ENCODE assay signal across 7 mouse cellular contexts in the genomic region with DNA sequence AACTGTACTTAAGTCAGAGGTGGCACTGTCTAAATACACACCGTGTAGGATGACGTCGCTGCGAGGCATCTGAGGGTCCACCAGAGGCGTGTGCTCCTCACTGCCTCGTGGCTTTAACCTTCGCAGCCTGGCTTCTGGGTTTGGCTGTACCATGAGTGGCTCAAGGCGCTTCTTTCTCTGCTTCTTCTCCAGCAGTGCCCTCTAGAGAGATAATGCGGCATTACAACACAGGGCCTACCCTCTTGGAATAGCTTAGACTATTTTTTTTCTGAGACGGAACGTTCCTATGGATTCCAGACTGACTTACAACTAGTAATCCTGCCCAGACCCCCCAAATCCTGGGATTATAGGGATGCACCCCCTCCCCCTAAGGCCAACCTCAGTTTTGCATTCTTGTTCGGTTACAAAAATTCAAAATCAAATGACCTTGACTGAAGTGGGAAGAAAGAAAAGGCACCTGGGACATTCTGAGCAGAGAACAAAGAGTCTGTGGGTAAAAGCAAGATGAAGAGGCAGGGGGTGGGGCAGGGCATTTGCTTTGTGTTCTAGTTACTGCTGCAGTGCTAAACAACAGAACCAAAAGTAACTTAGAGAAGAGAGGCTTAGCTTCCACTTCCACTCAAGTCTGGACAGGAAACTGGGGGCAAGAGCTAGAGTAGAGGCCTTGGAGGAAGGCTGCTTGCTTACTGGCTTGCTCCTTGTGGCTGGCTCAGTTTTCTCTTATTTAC. TPM values are rescaled to one million over a fixed set of nuclear protein-coding genes. Genes with fewer than 3 reads are reported as not detected.
A peak's percentile ranks its signal among the peaks of the same experiment; 100 is the strongest.
DNase-seq lines count a peak whose midpoint lies in the region; ATAC-seq and TF ChIP-seq lines count a peak whose summit lies in the region.

No protein-coding gene starts in this region.

- H3K4me1 ChIP-seq in hindbrain, postnatal 0 days (ENCODE audit: insufficient read depth, low read length): 0 out of 2 replicates have a peak, but pooled peaks cover 3% of the 10 kb centered on the region

- H3K9me3 ChIP-seq in hindbrain, postnatal 0 days (ENCODE audit: low read length): no peaks in the 10 kb centered on the region

- H3K4me3 ChIP-seq in hindbrain, postnatal 0 days (ENCODE audit: low read length): no peak overlapping the region

- TF ChIP-seq CTCF in hindbrain, postnatal 0 days (IDR thresholded peaks at IDR 0.05; ENCODE audit: low read depth): peak; percentile 78

- WGBS in hindbrain, postnatal 0 days: 19% methylated on average over 12 of the region's 12 CpGs

- no peak overlapping the region for H3K27ac ChIP-seq in hindbrain, postnatal 0 days

- H3K36me3 ChIP-seq in hindbrain, postnatal 0 days (ENCODE audit: insufficient read depth, low read length): peaks cover 30% of the 10 kb centered on the region

- no peak overlapping the region for H3K9ac ChIP-seq in hindbrain, postnatal 0 days (replicated peaks; ENCODE audit: low read length)

- H3K4me2 ChIP-seq in hindbrain, postnatal 0 days (ENCODE audit: low read depth, low read length): no peak overlapping the region

- ATAC-seq in activated CD4-positive, CD25-positive, alpha-beta regulatory T cell, adult 4 months: peak; percentile 79
- ATAC-seq in hindbrain, postnatal 0 days: peak; percentile 91
- peak; percentile 92 for ATAC-seq in megakaryocyte, adult 5-6 weeks (ENCODE audit: poor library complexity, severe bottlenecking)

- DNase-seq in cerebellum, postnatal 25 days: peak; percentile 80 to 90
- peak; percentile 20 for DNase-seq in gastrocnemius, adult 8-10 months (ENCODE audit: low spot score in 2 of 2)
- DNase-seq in hindbrain, postnatal 0 days (ENCODE audit: low spot score): peak; percentile 90
- DNase-seq in left cerebral cortex, adult 18-20 months (ENCODE audit: low spot score in 2 of 2): peak; percentile 70 to 82
- DNase-seq in right cerebral cortex, postnatal 14 days: peak; percentile 80

- H3K27me3 ChIP-seq in hindbrain, postnatal 0 days (ENCODE audit: insufficient read depth, low read length): no peaks in the 10 kb centered on the region

RNA-seq across cellular contexts. Expression of gene Tulp3, which starts 21.1 kb away (rescaled TPM):
- 1 to 10 TPM; 2.0 to 2.5 TPM for polyA plus RNA-seq in activated CD4-positive, CD25-positive, alpha-beta regulatory T cell, adult 4 months (2017; shearing (Covaris generic))
- total RNA-seq in gastrocnemius, adult 8-10 months (2022): 1 to 10 TPM; 5.8 to 7.9 (median 6.7) TPM
- 12.8 and 16.4 TPM in 2 replicates for total RNA-seq in hindbrain, postnatal 0 days (2014; rRNA removed)
- 15.8 and 17.5 TPM in 2 replicates for polyA plus RNA-seq in hindbrain, postnatal 0 days (2015; fragmentation: Nextera tagmentation; extraction: Ambion mirVana)
- total RNA-seq in left cerebral cortex, adult 18-20 months (2021): 10 to 100 TPM; 15.4 to 18.6 TPM
- total RNA-seq in megakaryocyte, adult 5-6 weeks (2015): 2.6 and 3.3 TPM in 2 replicates
- 1.4 and 2.4 TPM in 2 replicates for total RNA-seq in megakaryocyte, adult 5-6 weeks (2017)

RNA-seq across cellular contexts. Expression of gene Rhno1, which starts 28.1 kb away (rescaled TPM):
- polyA plus RNA-seq in activated CD4-positive, CD25-positive, alpha-beta regulatory T cell, adult 4 months (2017; shearing (Covaris generic)): 10 to 100 TPM; 64.4 to 75.0 TPM
- 1 to 10 TPM; 3.6 to 8.2 (median 5.6) TPM for total RNA-seq in gastrocnemius, adult 8-10 months (2022)
- 22.8 and 23.1 TPM in 2 replicates for total RNA-seq in hindbrain, postnatal 0 days (2014; rRNA removed)
- 53.9 and 55.2 TPM in 2 replicates for polyA plus RNA-seq in hindbrain, postnatal 0 days (2015; fragmentation: Nextera tagmentation; extraction: Ambion mirVana)
- total RNA-seq in left cerebral cortex, adult 18-20 months (2021): 10 to 100 TPM; 18.0 to 18.8 TPM
- total RNA-seq in megakaryocyte, adult 5-6 weeks (2015): 45.7 and 53.9 TPM in 2 replicates
- total RNA-seq in megakaryocyte, adult 5-6 weeks (2017): 35.4 and 41.1 TPM in 2 replicates

RNA-seq across cellular contexts. Expression of gene Foxm1, which starts 28.2 kb away (rescaled TPM):
- polyA plus RNA-seq in activated CD4-positive, CD25-positive, alpha-beta regulatory T cell, adult 4 months (2017; shearing (Covaris generic)): 1 to 10 TPM; 3.8 to 4.0 TPM
- under 1 TPM in 3 of 4 experiments, not detected in 1; 0.07 to 0.31 (median 0.12) TPM for total RNA-seq in gastrocnemius, adult 8-10 months (2022)
- 9.7 and 14.4 TPM in 2 replicates for total RNA-seq in hindbrain, postnatal 0 days (2014; rRNA removed)
- polyA plus RNA-seq in hindbrain, postnatal 0 days (2015; fragmentation: Nextera tagmentation; extraction: Ambion mirVana): 7.2 and 7.5 TPM in 2 replicates
- 1 to 10 TPM; 1.1 to 1.2 TPM for total RNA-seq in left cerebral cortex, adult 18-20 months (2021)
- 69.8 and 76.1 TPM in 2 replicates for total RNA-seq in megakaryocyte, adult 5-6 weeks (2015)
- 26.2 and 41.8 TPM in 2 replicates for total RNA-seq in megakaryocyte, adult 5-6 weeks (2017)

RNA-seq across cellular contexts. Expression of gene Tead4, which starts 33.9 kb away (rescaled TPM):
- polyA plus RNA-seq in activated CD4-positive, CD25-positive, alpha-beta regulatory T cell, adult 4 months (2017; shearing (Covaris generic)): not detected
- total RNA-seq in gastrocnemius, adult 8-10 months (2022): 1 to 10 TPM; 6.0 to 8.1 (median 7.5) TPM
- 0.84 and 0.97 TPM in 2 replicates for total RNA-seq in hindbrain, postnatal 0 days (2014; rRNA removed)
- 0.45 and 0.77 TPM in 2 replicates for polyA plus RNA-seq in hindbrain, postnatal 0 days (2015; fragmentation: Nextera tagmentation; extraction: Ambion mirVana)
- 1 to 10 TPM in 1 of 2 experiments, under 1 TPM in 1; 0.56 to 1.9 TPM for total RNA-seq in left cerebral cortex, adult 18-20 months (2021)
- 0.05 TPM in 1 of 2 replicates, not detected in the other for total RNA-seq in megakaryocyte, adult 5-6 weeks (2015)
- total RNA-seq in megakaryocyte, adult 5-6 weeks (2017): 0.07 and 0.20 TPM in 2 replicates

RNA-seq across cellular contexts. Expression of gene Tex52, which starts 40.7 kb away (rescaled TPM):
- polyA plus RNA-seq in activated CD4-positive, CD25-positive, alpha-beta regulatory T cell, adult 4 months (2017; shearing (Covaris generic)): not detected
- total RNA-seq in gastrocnemius, adult 8-10 months (2022): not detected
- 1.4 TPM in 1 of 2 replicates, not detected in the other for total RNA-seq in hindbrain, postnatal 0 days (2014; rRNA removed)
- polyA plus RNA-seq in hindbrain, postnatal 0 days (2015; fragmentation: Nextera tagmentation; extraction: Ambion mirVana): 0.20 and 0.25 TPM in 2 replicates
- total RNA-seq in left cerebral cortex, adult 18-20 months (2021): 1 to 10 TPM in 1 of 2 experiments, under 1 TPM in 1; 0.68 to 1.3 TPM
- total RNA-seq in megakaryocyte, adult 5-6 weeks (2015): 0.09 and 0.18 TPM in 2 replicates
- not detected in 2 replicates for total RNA-seq in megakaryocyte, adult 5-6 weeks (2017)

Comparison
In these comparisons a context has a peak if more than half of its experiments do, and no peak if none do; other contexts are left out.
1. DNase-seq: peak in every context shown above with its lines; median percentile 90 in hindbrain, postnatal 0 days; 85 in cerebellum, postnatal 25 days; 80 in right cerebral cortex, postnatal 14 days; 76 in left cerebral cortex, adult 18-20 months; 20 in gastrocnemius, adult 8-10 months.